Mouse (Mus musculus) left cerebral cortex, postnatal 25 days (tissue): ENCODE measurements at regions not wholly inside any gene's neighbourhood (a gene's known extent, or its start where the extent isn't known, plus 50 kb on each side); places are given as distances from the start of the nearest gene placed in this dataset.

Experiments
- DNase-seq, 2 experiments: peaks; one replicate each; pipeline ENCODE4 v3.0.0; 2022; ENCODE audit warnings: low spot score in 2 of 2, mixed read lengths in 1 of 2
- intact Hi-C: fragments of 180-260 bp; cut with DNase I; formaldehyde crosslinking; loops from one replicate; pipeline ENCODE4 v1.15.1; 2025

GRCm38 (mm10) chr16:48126797-48127196, 156.7 kb upstream of the Dppa4 start:
- intact Hi-C loops, result loop anchor here (5.0 kb wide), 1 partner anchor 1129 kb away; no protein-coding TSS in a partner anchor
- DNase-seq, result peak in 1 of 2 experiments; percentile 6

GRCm38 (mm10) chr16:48127338-48127737, 156.2 kb upstream of the Dppa4 start:
- intact Hi-C loops, result loop anchor here (5.0 kb wide), 1 partner anchor 1130 kb away; no protein-coding TSS in a partner anchor
- no peak for DNase-seq

- intact Hi-C loops, result no loop called here
- no peak for DNase-seq
These were observed 128.2 kb upstream of the Dppa4 start for GRCm38 (mm10) chr16:48155355-48155754.

- DNase-seq, result no peak
- intact Hi-C loops, result no loop called here
These were observed 93.1 kb upstream of the Dppa4 start for GRCm38 (mm10) chr16:48190399-48190798.

- DNase-seq, result no peak
- intact Hi-C loops, result no loop called here
These were observed 91.3 kb upstream of the Dppa4 start for GRCm38 (mm10) chr16:48192197-48192596.

- DNase-seq, result no peak
- intact Hi-C loops, result no loop called here
These were observed 68.6 kb upstream of the Dppa4 start for GRCm38 (mm10) chr16:48214976-48215375.
